Mouse (Mus musculus): ENCODE measurements around the gene Ptprb.

GRCm38 (mm10) chr10:116362645-116363044, 87.3 kb downstream of the Ptprb start:
- TF ChIP-seq POLR2A (IDR thresholded peaks at IDR 0.05; ENCODE audit: control insufficient read depth, extremely low read depth, insufficient read depth, low read length, poor library complexity) (no peak), CTCF (IDR thresholded peaks at IDR 0.05; ENCODE audit: borderline replicate concordance, control insufficient read depth, extremely low read depth, insufficient read depth, low read length, poor library complexity) (no peak)

Measured in thymus, adult 2 months (tissue).